24 mouse cellular contexts compared by ENCODE assay signal in the genomic region with DNA sequence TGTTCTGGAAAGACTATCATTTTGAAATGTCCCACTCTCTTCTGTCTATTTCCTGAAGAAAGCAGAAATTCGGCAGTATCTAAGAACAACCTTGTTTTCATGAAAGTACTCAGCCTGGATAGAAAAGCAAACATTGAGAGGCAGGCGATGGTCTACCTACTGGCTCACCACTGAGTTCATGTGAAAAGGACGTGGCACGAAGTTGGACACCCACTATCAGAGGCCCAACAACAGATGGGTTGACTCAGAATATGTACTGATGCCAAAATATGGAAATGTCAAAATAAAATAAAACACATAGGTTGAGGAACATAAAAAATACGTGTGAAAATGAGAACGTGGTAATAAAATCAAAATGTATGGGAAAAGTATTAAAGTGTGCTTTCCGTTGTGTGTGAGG.
DNase-seq lines count a peak whose midpoint lies in the region; ATAC-seq and TF ChIP-seq lines count a peak whose summit lies in the region.
"Had no signal": no experiment of that assay in that cellular context is flagged by ENCODE, and none has a peak within 500 bp of the region (broad histone marks: within the 10 kb centered on the region; RNA-seq: fewer than 3 reads in every experiment).

No protein-coding gene starts in this region.

- no peak for ATAC-seq in megakaryocyte, adult 5-6 weeks (ENCODE audit: poor library complexity, severe bottlenecking)
- ATAC-seq: forebrain, embryonic 16.5 days had no signal

- TF ChIP-seq POLR2A in cerebellum, adult 2 months (IDR thresholded peaks at IDR 0.05; ENCODE audit: borderline replicate concordance, insufficient read depth, low read length): 0 out of 2 replicates have a peak, but pooled peaks have one; percentile 13

- TF ChIP-seq CTCF in cerebellum, adult 2 months (IDR thresholded peaks at IDR 0.05; ENCODE audit: borderline replicate concordance, insufficient read depth, low read depth, low read length): no peak

- H3K27me3 ChIP-seq in cerebellum, adult 2 months (ENCODE audit: control insufficient read depth, insufficient read depth, low read length): no peaks in the 10 kb centered on the region
- H3K27me3 ChIP-seq: embryonic facial prominence, embryonic 15.5 days; neural tube, embryonic 12.5 days had no signal

- peak; percentile 22 to 61 for DNase-seq in frontal cortex, adult 2 months (ENCODE audit: extremely low spot score in 1 of 2, low spot score in 1 of 2)
- no peak for DNase-seq in frontal cortex, postnatal 25 days (ENCODE audit: low spot score in 2 of 2)
- DNase-seq in brain, adult 2 months (ENCODE audit: low read depth, low spot score): peak; percentile 93
- peak; percentile 55 to 88 for DNase-seq in cerebellum, adult 2 months
- DNase-seq in cerebellum, postnatal 25 days: peak; percentile 57 to 70
- DNase-seq in B cell, adult 2 months: no peak
- DNase-seq: adrenal gland, postnatal 25 days; gastrocnemius, adult 2 months; heart, postnatal 4 days; kidney, adult 2 months; lung, embryonic 14.5 days; lung, postnatal 36 days; midbrain, embryonic 14.5 days; retina, postnatal 1 day; thymus, adult 2 months; thymus, postnatal 4 days had no signal

- no peak overlapping the region for H3K4me3 ChIP-seq in cerebellum, adult 2 months (replicated peaks; ENCODE audit: insufficient read depth, low read depth, low read length)
- H3K4me3 ChIP-seq: embryonic facial prominence, embryonic 15.5 days; gastrocnemius, adult 2 months; heart, embryonic 10.5 days; neural tube, embryonic 12.5 days had no signal

- WGBS in cerebellum, adult 2 months: 15% methylated on average over 7 of the region's 7 CpGs

- H3K27ac ChIP-seq in cerebellum, adult 2 months (ENCODE audit: insufficient read depth, low read length): no peak overlapping the region
- H3K27ac ChIP-seq: embryonic facial prominence, embryonic 15.5 days; gastrocnemius, adult 2 months; heart, embryonic 10.5 days; hindbrain, embryonic 14.5 days; kidney, postnatal 0 days; liver, embryonic 14.5 days; neural tube, embryonic 12.5 days had no signal

- no peaks in the 10 kb centered on the region; the same call in 1 of the 2 replicates for H3K4me1 ChIP-seq in cerebellum, adult 2 months (ENCODE audit: control insufficient read depth, insufficient read depth, low read length)
- H3K4me1 ChIP-seq: embryonic facial prominence, embryonic 15.5 days; heart, embryonic 10.5 days; neural tube, embryonic 12.5 days had no signal

Comparison
In these comparisons a context has a peak if more than half of its experiments do, and no peak if none do; other contexts are left out.
1. DNase-seq: peak in frontal cortex, adult 2 months (2 of 2), brain, adult 2 months (single experiment), cerebellum, adult 2 months (2 of 2) and cerebellum, postnatal 25 days (2 of 2); none in frontal cortex, postnatal 25 days (0 of 2) and B cell, adult 2 months (0 of 2).